Mouse (Mus musculus) CH12.LX (cell line): ENCODE measurements around the gene Mtch2. TPM values are rescaled to one million over a fixed set of nuclear protein-coding genes. Genes with fewer than 3 reads are reported as not detected.
A peak's percentile ranks its signal among the peaks of the same experiment; 100 is the strongest.

Experiments
- DNase-seq: peaks from one replicate; pipeline ENCODE4 v3.0.0-alpha.2; 2013; ENCODE audit errors: extremely low read depth
- H3K27ac ChIP-seq: 2 replicates; pipeline ENCODE4 v1.5.1; 2012; ENCODE audit warnings: low read depth, mild to moderate bottlenecking, control low read depth, moderate library complexity; ENCODE audit not compliant: insufficient read depth
- H3K27me3 ChIP-seq: replicated peaks from 2 replicates; pipeline ENCODE3; 2012; ENCODE audit warnings: inconsistent platforms
- H3K36me3 ChIP-seq, 2 experiments: replicated peaks in 1 of 2; 2 replicates each; pipeline versions ENCODE3 to v1.6.1; 2012; ENCODE audit warnings: inconsistent platforms in 1 of 2, low read length in 1 of 2, mild to moderate bottlenecking in 1 of 2, mixed read lengths in 1 of 2, moderate library complexity in 1 of 2; ENCODE audit not compliant: control insufficient read depth in 1 of 2, insufficient read depth in 1 of 2
- H3K4me1 ChIP-seq, 2 experiments: 2 replicates each; pipeline ENCODE4 v1.6.1; 2012; ENCODE audit warnings: inconsistent platforms in 1 of 2, moderate library complexity in 1 of 2; ENCODE audit not compliant: insufficient read depth in 2 of 2, control insufficient read depth in 1 of 2
- H3K4me2 ChIP-seq: 2 replicates; pipeline ENCODE4 v1.6.1; 2012; ENCODE audit warnings: low read depth, mild to moderate bottlenecking, control low read depth; ENCODE audit not compliant: poor library complexity, insufficient read depth, severe bottlenecking
- H3K4me3 ChIP-seq, 3 experiments: fragments of 150-350 bp in 1 of 3; sonication (generic) in 1 of 3; replicated peaks in 1 of 3; 2 replicates each; pipeline versions ENCODE3 to v1.5.1; 2011 to 2012; ENCODE audit warnings: low read depth in 2 of 3, low read length in 2 of 3, mild to moderate bottlenecking in 2 of 3, moderate library complexity in 2 of 3, control low read depth in 1 of 3, improper control_type of control experiment in 1 of 3, inconsistent platforms in 1 of 3, mixed read lengths in 1 of 3; ENCODE audit not compliant: poor library complexity in 1 of 3
- H3K79me2 ChIP-seq: replicated peaks from 2 replicates; pipeline ENCODE4 v1.6.1; 2012; ENCODE audit warnings: mild to moderate bottlenecking, moderate library complexity; ENCODE audit not compliant: control insufficient read depth, poor library complexity, insufficient read depth, severe bottlenecking; ENCODE audit errors: extremely low read depth
- H3K9ac ChIP-seq: 2 replicates; pipeline ENCODE4 v1.6.1; 2012; ENCODE audit warnings: low read depth, mild to moderate bottlenecking, control low read depth, moderate library complexity; ENCODE audit not compliant: insufficient read depth
- H3K9me3 ChIP-seq: replicated peaks from 2 replicates; pipeline ENCODE3; 2012; ENCODE audit warnings: low read length, inconsistent platforms, mixed read lengths
- CHD2 ChIP-seq: IDR thresholded peaks from 2 replicates; pipeline ENCODE4 v1.6.1; 2011; ENCODE audit warnings: low read length, improper control_type of control experiment
- CTCF ChIP-seq, 2 experiments: IDR thresholded peaks in 1 of 2; conservative IDR thresholded peaks in 1 of 2; 2 replicates each; pipeline ENCODE4 v1.5.1; 2011 to 2012; ENCODE audit warnings: low read depth in 2 of 2, low read length in 2 of 2, improper control_type of control experiment in 1 of 2, inconsistent platforms in 1 of 2, mild to moderate bottlenecking in 1 of 2, moderate library complexity in 1 of 2
- E2F4 ChIP-seq: IDR thresholded peaks from 2 replicates; pipeline ENCODE4 v1.6.1; 2011; ENCODE audit warnings: low read depth, low read length, improper control_type of control experiment; ENCODE audit not compliant: insufficient replicate concordance
- ELF1 ChIP-seq: IDR thresholded peaks from 2 replicates; pipeline ENCODE4 v1.6.1; 2014; ENCODE audit warnings: low read depth, mild to moderate bottlenecking, inconsistent platforms, low read length, improper control_type of control experiment
- GABPA ChIP-seq: IDR thresholded peaks from 2 replicates; pipeline ENCODE4 v1.6.1; 2012; ENCODE audit warnings: low read depth, low read length, improper control_type of control experiment, inconsistent platforms; ENCODE audit not compliant: insufficient replicate concordance
- IRF4 ChIP-seq: IDR thresholded peaks from 2 replicates; pipeline ENCODE4 v1.6.1; 2014; ENCODE audit warnings: low read depth, mild to moderate bottlenecking, inconsistent platforms, low read length, improper control_type of control experiment
- JUN ChIP-seq: IDR thresholded peaks from 2 replicates; pipeline ENCODE4 v1.6.1; 2011; ENCODE audit warnings: low read depth, mild to moderate bottlenecking, low read length, improper control_type of control experiment, moderate library complexity; ENCODE audit not compliant: insufficient read depth
- KAT2A ChIP-seq: IDR thresholded peaks from 2 replicates; pipeline ENCODE4 v1.6.1; 2012; ENCODE audit warnings: low read length, improper control_type of control experiment, inconsistent platforms; ENCODE audit not compliant: insufficient replicate concordance
- MAFK ChIP-seq: IDR thresholded peaks from 2 replicates; pipeline ENCODE4 v1.6.1; 2011; ENCODE audit warnings: low read length, improper control_type of control experiment; ENCODE audit not compliant: insufficient replicate concordance
- MAZ ChIP-seq: IDR thresholded peaks from 2 replicates; pipeline ENCODE4 v1.6.1; 2012; ENCODE audit warnings: low read depth, mild to moderate bottlenecking, inconsistent platforms, low read length, improper control_type of control experiment, moderate library complexity
- MYC ChIP-seq: IDR thresholded peaks from 2 replicates; pipeline ENCODE4 v1.6.1; 2011; ENCODE audit warnings: low read depth, mild to moderate bottlenecking, improper control_type of control experiment, low read length
- NELFE ChIP-seq: IDR thresholded peaks from 2 replicates; pipeline ENCODE4 v1.6.1; 2011; ENCODE audit warnings: low read depth, low read length, improper control_type of control experiment
- NRF1 ChIP-seq: IDR thresholded peaks from 2 replicates; pipeline ENCODE4 v1.6.1; 2014; ENCODE audit warnings: low read depth, mild to moderate bottlenecking, inconsistent platforms, low read length, improper control_type of control experiment, moderate library complexity
- PAX5 ChIP-seq: IDR thresholded peaks from 2 replicates; pipeline ENCODE4 v1.6.1; 2012; ENCODE audit warnings: low read length, inconsistent platforms, mixed read lengths
- POLR2A ChIP-seq: IDR thresholded peaks from 2 replicates; pipeline ENCODE4 v1.6.1; 2011; ENCODE audit warnings: low read depth, mild to moderate bottlenecking, improper control_type of control experiment, low read length
- RAD21 ChIP-seq: IDR thresholded peaks from 2 replicates; pipeline ENCODE4 v1.6.1; 2011; ENCODE audit warnings: low read depth, mild to moderate bottlenecking, low read length, improper control_type of control experiment, moderate library complexity
- SIN3A ChIP-seq: IDR thresholded peaks from 2 replicates; pipeline ENCODE4 v1.6.1; 2012; ENCODE audit warnings: low read length, improper control_type of control experiment, inconsistent platforms
- SMC3 ChIP-seq: IDR thresholded peaks from 2 replicates; pipeline ENCODE4 v1.6.1; 2011; ENCODE audit warnings: low read depth, low read length, improper control_type of control experiment
- TBP ChIP-seq: conservative IDR thresholded peaks from 2 replicates; pipeline ENCODE4 v1.6.1; 2011; ENCODE audit warnings: low read depth, low read length, improper control_type of control experiment
- TCF12 ChIP-seq: IDR thresholded peaks from 2 replicates; pipeline ENCODE4 v1.6.1; 2014; ENCODE audit warnings: low read depth, mild to moderate bottlenecking, inconsistent platforms, low read length, improper control_type of control experiment
- UBTF ChIP-seq: IDR thresholded peaks from 2 replicates; pipeline ENCODE4 v1.6.1; 2012; ENCODE audit warnings: low read depth, mild to moderate bottlenecking, inconsistent platforms, low read length, improper control_type of control experiment, moderate library complexity
- USF1 ChIP-seq: IDR thresholded peaks from 2 replicates; pipeline ENCODE4 v1.6.1; 2014; ENCODE audit warnings: low read depth, mild to moderate bottlenecking, inconsistent platforms, low read length, improper control_type of control experiment
- USF2 ChIP-seq: conservative IDR thresholded peaks from 2 replicates; pipeline ENCODE4 v1.6.1; 2011; ENCODE audit warnings: low read depth, low read length, improper control_type of control experiment
- ZKSCAN1 ChIP-seq: IDR thresholded peaks from 2 replicates; pipeline ENCODE4 v1.6.1; 2012; ENCODE audit warnings: low read depth, inconsistent platforms, low read length, improper control_type of control experiment, borderline replicate concordance
- ZMIZ1 ChIP-seq: IDR thresholded peaks from 2 replicates; pipeline ENCODE4 v1.6.1; 2012; ENCODE audit warnings: low read depth, mild to moderate bottlenecking, inconsistent platforms, low read length, improper control_type of control experiment
- ZNF384 ChIP-seq: IDR thresholded peaks from 2 replicates; pipeline ENCODE4 v1.6.1; 2012; ENCODE audit warnings: low read depth, low read length, improper control_type of control experiment, inconsistent platforms
- dilution Hi-C: fragments of 300-500 bp; cut with MboI; formaldehyde crosslinking; loops from 2 replicates; pipeline ENCODE4 v1.14.3; 2020; ENCODE audit warnings: low sequenced_read_pairs; ENCODE audit not compliant: extremely low pct_unique_long_range_greater_than_20kb, extremely low pct_ligation_motif_present
- in situ Hi-C: fragments of 300-500 bp; cut with MboI; formaldehyde crosslinking; loops from 3 replicates; pipeline ENCODE4 v1.14.3; 2019; ENCODE audit warnings: low sequenced_read_pairs, low pct_ligation_motif_present, low pct_unique_long_range_greater_than_20kb, mixed read lengths
- polyA plus RNA-seq: library from polyadenylated mRNA; unstranded; fragments of >175 nt; gene quantifications from 2 replicates; pipeline ENCODE4 v1.2.1, GENCODE M21; 2012; ENCODE audit warnings: low read depth; ENCODE audit not compliant: insufficient read length
- total RNA-seq, 2 experiments: library from RNA; depleted of rRNA; stranded (reverse); fragments of 300-350 nt in 1 of 2; fragments of >200 nt in 1 of 2; gene quantifications; 2 replicates each; pipeline ENCODE4 v1.2.3; 2012 to 2014

Mtch2 gene
- total and polyA plus RNA-seq, 3 experiments: 70.0 to 162 (median 158) TPM

- TF ChIP-seq MYC: no peak
- TF ChIP-seq CTCF (conservative IDR thresholded peaks at IDR 0.05 in 1 of 2, IDR thresholded peaks at IDR 0.05 in 1 of 2; ENCODE audit: low read depth in 2 of 2, low read length in 2 of 2): no peak
- TF ChIP-seq PAX5: no peak
- no peak for TF ChIP-seq TBP
- TF ChIP-seq IRF4: peak; percentile 89
- TF ChIP-seq MAZ: no peak
- no peak for TF ChIP-seq ZMIZ1
- no peak; the same call in 1 of the 2 replicates for TF ChIP-seq JUN
- TF ChIP-seq ZNF384: no peak
- TF ChIP-seq E2F4: no peak
- TF ChIP-seq RAD21: no peak
- peak; percentile 46; the same call in 1 of the 2 replicates for TF ChIP-seq CHD2
- no peak for TF ChIP-seq UBTF
- no peak for TF ChIP-seq NRF1
- no peak for TF ChIP-seq MAFK
- no peak for TF ChIP-seq POLR2A
- no peak for TF ChIP-seq NELFE
- no peak for TF ChIP-seq GABPA
Measured at GRCm38 (mm10) chr2:90820894-90821293, 26.1 kb upstream of the Mtch2 start (continued).

GRCm38 (mm10) chr2:90822978-90823377 is 24.0 kb upstream of the Mtch2 start:
- Histone ChIP-seq H3K9ac (no peak overlapping the region), H3K79me2 (no peaks in the 10 kb centered on the region)
- dilution Hi-C loops: no loop called here
- no peak for TF ChIP-seq POLR2A
- no peak for TF ChIP-seq PAX5
- no peak for TF ChIP-seq SIN3A
- TF ChIP-seq NELFE: no peak
- no peak for TF ChIP-seq SMC3
- no peak for TF ChIP-seq USF1
- TF ChIP-seq USF2: no peak
- no peak for TF ChIP-seq CTCF (conservative IDR thresholded peaks at IDR 0.05 in 1 of 2, IDR thresholded peaks at IDR 0.05 in 1 of 2; ENCODE audit: low read depth in 2 of 2, low read length in 2 of 2)
- no peak for TF ChIP-seq TCF12
- TF ChIP-seq IRF4: no peak
- no peak for TF ChIP-seq KAT2A
- TF ChIP-seq ZKSCAN1: no peak
- TF ChIP-seq ELF1: no peak
- TF ChIP-seq, all 38 proteins: peak for 0
- in situ Hi-C loops: no loop called here
- Histone ChIP-seq H3K27me3 (no peaks in the 10 kb centered on the region), H3K4me1 (peaks cover 3 to 9% of the 10 kb centered on the region in 2 experiments), H3K36me3 (no peaks in the 10 kb centered on the region), H3K9me3 (peaks cover 12% of the 10 kb centered on the region), H3K27ac (no peak overlapping the region), H3K4me2 (no peak overlapping the region), H3K4me3 (no peak overlapping the region)
- DNase-seq: no peak
